Mouse (Mus musculus) lung, embryonic 16.5 days (tissue): ENCODE results near the gene Maats1. TPM values are rescaled to one million over a fixed set of nuclear protein-coding genes. Genes with fewer than 3 reads are reported as not detected.

Source experiments
- ATAC-seq: fragments of 200-750 bp; cut with Nextera tagmentation; 2 replicates; pipeline ENCODE4 v1.8.0; 2017; ENCODE audit warnings: low read depth, mild to moderate bottlenecking, moderate library complexity
- H3K27ac ChIP-seq: fragments of 300-500 bp; sonication (generic); 2 replicates; pipeline ENCODE4 v1.5.1; 2014; ENCODE audit warnings: mild to moderate bottlenecking, control low read depth, low read length
- H3K27me3 ChIP-seq: fragments of 300-500 bp; sonication (generic); 2 replicates; pipeline ENCODE4 v1.6.1; 2014; ENCODE audit warnings: low read depth, low read length, mixed read lengths; ENCODE audit not compliant: control insufficient read depth, insufficient read depth
- H3K36me3 ChIP-seq: fragments of 300-500 bp; sonication (generic); 2 replicates; pipeline ENCODE4 v1.6.1; 2014; ENCODE audit warnings: low read length; ENCODE audit not compliant: control insufficient read depth, insufficient read depth
- H3K4me1 ChIP-seq: fragments of 300-500 bp; sonication (generic); replicated peaks from 2 replicates; pipeline ENCODE4 v1.6.1; 2014; ENCODE audit warnings: low read length, mixed read lengths; ENCODE audit not compliant: control insufficient read depth, insufficient read depth
- H3K4me2 ChIP-seq: fragments of 300-500 bp; sonication (generic); 2 replicates; pipeline ENCODE4 v1.6.1; 2014; ENCODE audit warnings: low read depth, low read length, control low read depth
- H3K4me3 ChIP-seq: fragments of 300-500 bp; sonication (generic); 2 replicates; pipeline ENCODE4 v1.5.1; 2014; ENCODE audit warnings: mild to moderate bottlenecking, low read length, control low read depth
- H3K9ac ChIP-seq: fragments of 300-500 bp; sonication (generic); 2 replicates; pipeline ENCODE4 v1.6.1; 2014; ENCODE audit warnings: low read length, control low read depth
- H3K9me3 ChIP-seq: fragments of 300-500 bp; sonication (generic); 2 replicates; pipeline ENCODE4 v1.6.1; 2016; ENCODE audit warnings: low read length; ENCODE audit not compliant: control insufficient read depth
- WGBS: fragments of 180-500 bp; shearing (Covaris S2); extraction: QIAGEN DNeasy Blood & Tissue Kit; methylation state at CpG from one replicate; pipeline ENCODE4 v1.1.7; 2014; 5-methylcytosine and 5-hydroxymethylcytosine counted together
- polyA plus RNA-seq: library from polyadenylated mRNA; unstranded; fragments of >200 nt; fragmentation: Nextera tagmentation; extraction: Ambion mirVana; gene quantifications from 2 replicates; pipeline ENCODE4 v1.2.1, GENCODE M21; 2015

The Maats1 gene
- polyA plus RNA-seq, 1 experiment from 2014 or later: 1.9 TPM

DNA sequence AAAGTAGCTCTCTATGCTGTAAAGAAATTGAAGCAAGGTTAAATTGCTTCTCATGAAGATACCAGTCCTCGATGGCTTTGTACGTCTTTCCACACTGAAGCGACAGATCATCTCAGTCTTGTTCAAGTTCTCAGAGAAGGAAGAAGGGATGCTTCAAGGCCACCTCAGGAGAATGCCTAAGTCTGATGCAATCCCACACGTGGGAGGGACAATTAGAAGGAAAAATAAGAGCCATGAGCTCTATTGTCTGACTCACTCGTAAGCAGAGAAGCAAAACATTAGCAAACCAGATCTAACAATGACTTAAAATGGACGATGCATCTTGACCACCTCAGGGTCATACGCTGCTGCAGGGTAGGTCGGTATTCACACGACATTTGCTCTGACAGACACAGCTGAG, 23.5 kb downstream of the Maats1 start:
- WGBS: 69% methylated on average over 9 of the region's 9 CpGs
- Histone ChIP-seq H3K4me1 (no peaks in the 10 kb centered on the region), H3K9me3 (no peaks in the 10 kb centered on the region), H3K27me3 (no peaks in the 10 kb centered on the region), H3K4me3 (no peak overlapping the region), H3K4me2 (no peak overlapping the region), H3K36me3 (no peaks in the 10 kb centered on the region), H3K9ac (no peak overlapping the region), H3K27ac (no peak overlapping the region)
- ATAC-seq: no peak

DNA sequence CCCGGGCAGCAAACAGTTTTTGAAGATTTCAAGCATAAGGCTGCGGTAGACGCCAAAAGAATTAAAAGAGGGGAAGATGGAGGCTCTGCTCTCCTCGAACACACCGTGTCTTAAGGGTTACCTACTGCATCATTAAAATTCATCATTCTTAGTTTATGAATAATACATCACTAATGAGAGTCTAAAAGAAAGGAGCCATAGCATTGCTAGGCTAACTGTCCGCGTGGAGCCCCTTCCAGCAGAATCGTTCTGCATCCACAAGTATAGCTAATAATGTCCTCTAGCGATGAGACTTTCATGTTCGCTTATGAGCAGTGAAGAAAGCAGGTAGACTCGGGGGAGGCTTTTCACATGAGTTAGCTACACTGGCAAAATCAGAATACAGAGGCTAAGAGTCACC, 33.7 kb downstream of the Maats1 start:
- ATAC-seq: no peak
- Histone ChIP-seq H3K9ac (no peak overlapping the region), H3K4me1 (peaks cover 2% of the 10 kb centered on the region; the same call in 1 of the 2 replicates), H3K9me3 (no peaks in the 10 kb centered on the region), H3K4me2 (no peak overlapping the region), H3K36me3 (no peaks in the 10 kb centered on the region), H3K27me3 (no peaks in the 10 kb centered on the region), H3K27ac (no peak overlapping the region), H3K4me3 (no peak overlapping the region)
- 84% methylated on average over 11 of the region's 11 CpGs for WGBS

GRCm38 (mm10) chr16:38307651-38308050, 34.3 kb downstream of the Maats1 start:
- Histone ChIP-seq H3K27me3 (no peaks in the 10 kb centered on the region), H3K9ac (no peak overlapping the region), H3K4me3 (no peak overlapping the region), H3K4me1 (peaks cover 2% of the 10 kb centered on the region; the same call in 1 of the 2 replicates), H3K4me2 (no peak overlapping the region), H3K9me3 (no peaks in the 10 kb centered on the region), H3K27ac (no peak overlapping the region), H3K36me3 (no peaks in the 10 kb centered on the region)
- 60% methylated on average over 7 of the region's 7 CpGs for WGBS
- no peak for ATAC-seq

GRCm38 (mm10) chr16:38307221-38307605, 34.7 kb downstream of the Maats1 start:
- Histone ChIP-seq H3K27ac (no peak overlapping the region), H3K36me3 (no peaks in the 10 kb centered on the region), H3K9me3 (no peaks in the 10 kb centered on the region), H3K4me2 (no peak overlapping the region), H3K4me3 (no peak overlapping the region), H3K27me3 (no peaks in the 10 kb centered on the region), H3K4me1 (peaks cover 2% of the 10 kb centered on the region; the same call in 1 of the 2 replicates), H3K9ac (no peak overlapping the region)
- ATAC-seq: no peak
- WGBS: 43% methylated on average over 5 of the region's 5 CpGs

- no peak for ATAC-seq
- no peaks in the 10 kb centered on the region for H3K27me3 ChIP-seq
- no peaks in the 10 kb centered on the region for H3K36me3 ChIP-seq
- H3K4me3 ChIP-seq: no peak overlapping the region
- H3K4me1 ChIP-seq: peaks cover 2% of the 10 kb centered on the region; the same call in 1 of the 2 replicates
- H3K27ac ChIP-seq: no peak overlapping the region
- WGBS: 51% methylated on average over 18 of the region's 18 CpGs
- no peaks in the 10 kb centered on the region for H3K9me3 ChIP-seq
- H3K4me2 ChIP-seq: no peak overlapping the region
- no peak overlapping the region for H3K9ac ChIP-seq
Observed at GRCm38 (mm10) chr16:38306571-38307220, 35.2 kb downstream of the Maats1 start.

DNA sequence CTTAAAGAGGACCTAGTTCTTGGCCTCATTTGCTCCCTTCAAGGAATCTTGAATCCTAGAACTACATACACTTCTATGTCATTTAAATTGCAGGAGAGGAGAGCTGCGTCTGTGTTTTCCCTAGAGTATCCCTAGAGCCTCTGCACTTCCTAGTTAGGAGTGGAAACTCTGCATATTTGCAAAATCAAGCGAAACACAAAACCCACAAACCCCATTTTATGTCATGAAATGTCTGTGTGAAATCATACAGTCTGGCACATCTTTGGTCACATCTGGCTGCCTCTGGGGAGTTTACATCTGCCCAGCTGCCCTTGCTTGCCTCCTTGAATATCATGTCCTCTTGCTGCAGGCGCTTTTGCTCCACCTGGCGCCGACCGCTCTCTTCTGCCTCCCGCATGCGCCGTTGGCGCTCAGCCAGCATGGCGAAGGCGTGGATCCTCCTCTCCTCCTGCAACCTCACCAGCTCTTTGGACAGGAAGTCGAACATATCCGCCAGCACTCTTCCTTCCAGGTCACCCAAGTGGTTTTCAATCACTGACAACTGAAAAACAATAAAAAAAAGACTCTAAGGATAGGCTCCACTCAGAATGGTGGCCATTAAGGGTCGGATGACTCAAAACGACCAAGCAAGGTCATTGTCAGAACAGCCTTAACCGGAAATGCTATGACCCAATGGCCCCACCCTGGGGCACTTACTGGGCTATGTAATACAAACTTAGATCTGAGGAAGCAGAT, 37.3 kb downstream of the Maats1 start:
- peak; percentile 86 for ATAC-seq
- no peaks in the 10 kb centered on the region for H3K27me3 ChIP-seq
- H3K4me3 ChIP-seq: peak overlapping the region; percentile 14
- 51% methylated on average over 17 of the region's 17 CpGs for WGBS
- H3K9me3 ChIP-seq: no peaks in the 10 kb centered on the region
- peak overlapping the region; percentile 28; the same call in 1 of the 2 replicates for H3K4me2 ChIP-seq
- peak overlapping the region; percentile 26; the same call in 1 of the 2 replicates for H3K27ac ChIP-seq
- no peaks in the 10 kb centered on the region for H3K36me3 ChIP-seq
- no peak overlapping the region; the same call in 1 of the 2 replicates for H3K9ac ChIP-seq
- H3K4me1 ChIP-seq: peaks cover 2% of the 10 kb centered on the region; the same call in 1 of the 2 replicates

DNA sequence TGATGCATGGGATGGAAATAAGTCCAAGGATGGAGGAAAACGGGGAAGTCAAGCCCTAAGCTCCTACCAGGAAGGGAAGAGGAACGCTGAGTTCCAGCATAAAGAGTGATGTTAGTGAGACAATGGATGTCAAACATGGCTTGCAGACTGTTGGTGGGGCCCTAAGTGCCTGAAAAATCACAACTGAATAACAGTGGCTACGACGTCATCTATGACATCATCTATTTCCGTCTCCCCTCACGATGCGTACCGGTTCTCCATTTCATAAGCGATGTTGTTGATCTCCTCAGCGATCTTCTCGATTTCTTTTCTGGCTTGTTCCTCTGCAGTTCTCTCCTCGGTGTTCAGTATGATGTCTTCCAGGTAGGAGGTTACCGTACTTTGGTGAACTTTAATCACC, 39.6 kb downstream of the Maats1 start:
- 85% methylated on average over 13 of the region's 13 CpGs for WGBS
- Histone ChIP-seq H3K36me3 (no peaks in the 10 kb centered on the region), H3K27me3 (no peaks in the 10 kb centered on the region)

GRCm38 (mm10) chr16:38298410-38298809, 43.5 kb downstream of the Maats1 start:
- Histone ChIP-seq H3K4me3 (no peak overlapping the region), H3K9ac (no peak overlapping the region), H3K9me3 (no peaks in the 10 kb centered on the region), H3K27me3 (no peaks in the 10 kb centered on the region), H3K4me2 (no peak overlapping the region), H3K4me1 (peaks cover 7% of the 10 kb centered on the region; the same call in 1 of the 2 replicates), H3K27ac (no peak overlapping the region), H3K36me3 (no peaks in the 10 kb centered on the region)
- 66% methylated on average over 6 of the region's 6 CpGs for WGBS
- ATAC-seq: no peak

More for the DNA sequence above, 39.6 kb downstream of the Maats1 start:
- Histone ChIP-seq H3K27ac (no peak overlapping the region), H3K4me2 (no peak overlapping the region), H3K4me1 (peaks cover 2% of the 10 kb centered on the region; the same call in 1 of the 2 replicates), H3K4me3 (no peak overlapping the region), H3K9ac (no peak overlapping the region), H3K9me3 (no peaks in the 10 kb centered on the region)
- no peak for ATAC-seq

GRCm38 (mm10) chr16:38295349-38295930, 46.5 kb downstream of the Maats1 start:
- Histone ChIP-seq H3K4me3 (no peak overlapping the region), H3K27me3 (no peaks in the 10 kb centered on the region), H3K4me1 (peaks cover 7% of the 10 kb centered on the region; the same call in 1 of the 2 replicates), H3K9me3 (no peaks in the 10 kb centered on the region), H3K36me3 (no peaks in the 10 kb centered on the region), H3K9ac (no peak overlapping the region), H3K4me2 (peak overlapping the region; percentile 14), H3K27ac (no peak overlapping the region)
- WGBS: 22% methylated on average over 5 of the region's 5 CpGs
- no peak for ATAC-seq
